In genomic region chr3:130978986-130979642, GRCm38 (mm10) we compare ENCODE assay signal across 22 mouse cellular contexts.
DNase-seq lines count a peak whose midpoint lies in the region; ATAC-seq and TF ChIP-seq lines count a peak whose summit lies in the region.
"Had no signal": no experiment of that assay in that cellular context is flagged by ENCODE, and none has a peak within 500 bp of the region (broad histone marks: within the 10 kb centered on the region; RNA-seq: fewer than 3 reads in every experiment).

No protein-coding gene starts in this region.

- peak overlapping the region; percentile 12; the same call in 1 of the 2 replicates for H3K4me3 ChIP-seq in heart, embryonic 16.5 days (ENCODE audit: low read length)
- no peak overlapping the region for H3K4me3 ChIP-seq in thymus, adult 2 months (ENCODE audit: control insufficient read depth, insufficient read depth, low read length)
- H3K4me3 ChIP-seq: embryonic facial prominence, embryonic 10.5 days; hindbrain, embryonic 13.5 days; kidney, embryonic 15.5 days; megakaryocyte, embryonic 14.5 days; midbrain, embryonic 15.5 days had no signal

- intact Hi-C loops in heart, postnatal 36 days (cut with DNase I) = no loop called here

- no peak for TF ChIP-seq CTCF in thymus, adult 2 months (IDR thresholded peaks at IDR 0.05; ENCODE audit: borderline replicate concordance, control insufficient read depth, extremely low read depth, insufficient read depth, low read length, poor library complexity)

- TF ChIP-seq POLR2A in thymus, adult 2 months (IDR thresholded peaks at IDR 0.05; ENCODE audit: control insufficient read depth, extremely low read depth, insufficient read depth, low read length, poor library complexity) = no peak

- peak overlapping the region; percentile 35; the same call in 1 of the 2 replicates for H3K9ac ChIP-seq in heart, embryonic 16.5 days (ENCODE audit: low read length)
- H3K9ac ChIP-seq: hindbrain, embryonic 13.5 days; kidney, embryonic 15.5 days; liver, postnatal 0 days; midbrain, embryonic 15.5 days had no signal

- no peak for ATAC-seq in heart, embryonic 16.5 days (replicated peaks; ENCODE audit: extremely low read depth, insufficient read depth, low FRiP score)
- peak; percentile 83 for ATAC-seq in inflammation-experienced regulatory T-cells, adult 6 months
- ATAC-seq: forebrain, embryonic 14.5 days; intestine, embryonic 16.5 days; liver, postnatal 0 days; midbrain, embryonic 15.5 days had no signal

- H3K9me3 ChIP-seq in heart, embryonic 16.5 days (replicated peaks; ENCODE audit: control insufficient read depth, low read length) = no peaks in the 10 kb centered on the region
- H3K9me3 ChIP-seq: embryonic facial prominence, embryonic 10.5 days; hindbrain, embryonic 13.5 days; kidney, embryonic 15.5 days; midbrain, embryonic 15.5 days had no signal

- no peaks in the 10 kb centered on the region for H3K36me3 ChIP-seq in heart, embryonic 16.5 days (ENCODE audit: control insufficient read depth, insufficient read depth)
- no peaks in the 10 kb centered on the region for H3K36me3 ChIP-seq in thymus, adult 2 months (ENCODE audit: control insufficient read depth, insufficient read depth, low read length)
- H3K36me3 ChIP-seq: embryonic facial prominence, embryonic 10.5 days; hindbrain, embryonic 13.5 days; kidney, embryonic 15.5 days; midbrain, embryonic 15.5 days had no signal

- DNase-seq in heart, postnatal 36 days = no peak
- peak; percentile 33 for DNase-seq in thymus, adult 2 months
- no peak for DNase-seq in thymus, postnatal 10 days (ENCODE audit: low spot score in 2 of 2)
- DNase-seq in urinary bladder, postnatal 36 days (ENCODE audit: low spot score in 2 of 2) = no peak
- DNase-seq in layer of hippocampus, postnatal 10 days (ENCODE audit: low spot score in 2 of 2) = no peak
- DNase-seq: adrenal gland, adult 8-10 months; cerebellum, adult 11-12 months; cerebellum, postnatal 36 days; gastrocnemius, postnatal 25 days; liver; liver, postnatal 0 days; right cerebral cortex, adult 18-20 months had no signal

- 50% methylated on average over 14 of the region's 14 CpGs for WGBS in heart, embryonic 16.5 days
- 50% methylated on average over 14 of the region's 14 CpGs for WGBS in thymus, adult 2 months

- peak overlapping the region; percentile 17; the same call in 1 of the 2 replicates for H3K27ac ChIP-seq in heart, embryonic 16.5 days (ENCODE audit: low read length)
- peak overlapping the region; percentile 97 for H3K27ac ChIP-seq in thymus, adult 2 months (ENCODE audit: control insufficient read depth, insufficient read depth, low read length)
- H3K27ac ChIP-seq: embryonic facial prominence, embryonic 10.5 days; hindbrain, embryonic 13.5 days; kidney, embryonic 15.5 days; midbrain, embryonic 15.5 days had no signal

- peak overlapping the region; percentile 44 for H3K4me2 ChIP-seq in heart, embryonic 16.5 days (ENCODE audit: low read depth, low read length)
- H3K4me2 ChIP-seq: hindbrain, embryonic 13.5 days; kidney, embryonic 15.5 days; midbrain, embryonic 15.5 days had no signal

- peaks cover 17% of the 10 kb centered on the region for H3K4me1 ChIP-seq in heart, embryonic 16.5 days (ENCODE audit: control insufficient read depth, insufficient read depth, low read length)
- H3K4me1 ChIP-seq in thymus, adult 2 months (replicated peaks; ENCODE audit: control insufficient read depth, insufficient read depth, low read length) = peaks cover 52% of the 10 kb centered on the region
- H3K4me1 ChIP-seq: hindbrain, embryonic 13.5 days; megakaryocyte, embryonic 14.5 days; midbrain, embryonic 15.5 days had no signal

- H3K27me3 ChIP-seq in heart, embryonic 16.5 days (ENCODE audit: control insufficient read depth, insufficient read depth, low read length) = no peaks in the 10 kb centered on the region
- no peaks in the 10 kb centered on the region for H3K27me3 ChIP-seq in thymus, adult 2 months (ENCODE audit: control insufficient read depth, insufficient read depth, low read length)
- H3K27me3 ChIP-seq: CH12.LX; hindbrain, embryonic 13.5 days; midbrain, embryonic 15.5 days had no signal
